Mouse (Mus musculus) myocyte (in vitro differentiated cells): ENCODE measurements around the gene Grb14. TPM values are rescaled to one million over a fixed set of nuclear protein-coding genes. Genes with fewer than 3 reads are reported as not detected.

Experiments
- H3K27me3 ChIP-seq: one replicate; pipeline ENCODE4 v1.6.1; 2011; ENCODE audit not compliant: control insufficient read depth, insufficient read depth, insufficient read length
- H3K36me3 ChIP-seq: one replicate; pipeline ENCODE4 v1.6.1; 2011; ENCODE audit not compliant: control insufficient read depth, insufficient read depth
- H3K4me2 ChIP-seq: one replicate; pipeline ENCODE4 v1.6.1; 2011; ENCODE audit warnings: low read depth, control low read depth
- H3K4me3 ChIP-seq: one replicate; pipeline ENCODE4 v1.5.1; 2011; ENCODE audit warnings: mild to moderate bottlenecking, control low read depth, moderate library complexity
- H3K79me2 ChIP-seq: one replicate; pipeline ENCODE4 v1.6.1; 2011; ENCODE audit not compliant: control insufficient read depth, insufficient read depth
- H3ac ChIP-seq: one replicate; pipeline ENCODE4 v1.6.1; 2011; ENCODE audit not compliant: control insufficient read depth, insufficient read length
- CEBPB ChIP-seq: IDR thresholded peaks from 2 replicates; pipeline ENCODE4 v1.6.1; 2011; ENCODE audit warnings: mild to moderate bottlenecking, moderate library complexity; ENCODE audit not compliant: poor library complexity, insufficient read depth, severe bottlenecking
- E2F4 ChIP-seq: IDR thresholded peaks from one replicate; pipeline ENCODE4 v1.6.1; 2011; ENCODE audit warnings: mild to moderate bottlenecking, control low read depth, moderate library complexity; ENCODE audit not compliant: insufficient read depth
- MAX ChIP-seq: IDR thresholded peaks from one replicate; pipeline ENCODE4 v1.6.1; 2011; ENCODE audit warnings: low read depth, mild to moderate bottlenecking, control low read depth
- MYOD1 ChIP-seq, 3 experiments: IDR thresholded peaks; one replicate each; pipeline ENCODE4 v1.6.1; 2011; ENCODE audit warnings: control low read depth in 2 of 3, low read depth in 2 of 3, mild to moderate bottlenecking in 2 of 3, moderate library complexity in 1 of 3; ENCODE audit not compliant: insufficient read length in 2 of 3, control insufficient read depth in 1 of 3
- MYOG ChIP-seq, 3 experiments: IDR thresholded peaks; one replicate each; pipeline ENCODE4 v1.6.1; 2011; ENCODE audit warnings: control low read depth in 2 of 3, low read depth in 2 of 3, mild to moderate bottlenecking in 2 of 3; ENCODE audit not compliant: insufficient read length in 2 of 3, control insufficient read depth in 1 of 3, insufficient read depth in 1 of 3
- POLR2A ChIP-seq: IDR thresholded peaks from one replicate; pipeline ENCODE4 v1.6.1; 2011; ENCODE audit warnings: low read depth, mild to moderate bottlenecking, control low read depth, moderate library complexity; ENCODE audit not compliant: insufficient read length
- POLR2AphosphoS2 ChIP-seq: IDR thresholded peaks from one replicate; pipeline ENCODE4 v1.6.1; 2011; ENCODE audit warnings: low read depth, control low read depth; ENCODE audit not compliant: insufficient read length
- REST ChIP-seq: IDR thresholded peaks from one replicate; pipeline ENCODE4 v1.6.1; 2011; ENCODE audit warnings: mild to moderate bottlenecking, control low read depth, moderate library complexity; ENCODE audit not compliant: insufficient read depth, insufficient read length
- SRF ChIP-seq: IDR thresholded peaks from one replicate; pipeline ENCODE4 v1.6.1; 2011; ENCODE audit warnings: low read depth; ENCODE audit not compliant: control insufficient read depth, insufficient read length
- TCF12 ChIP-seq: IDR thresholded peaks from one replicate; pipeline ENCODE4 v1.6.1; 2011; ENCODE audit warnings: mild to moderate bottlenecking, control low read depth; ENCODE audit not compliant: poor library complexity, insufficient read depth, severe bottlenecking
- TCF3 ChIP-seq: IDR thresholded peaks from one replicate; pipeline ENCODE4 v1.6.1; 2011; ENCODE audit warnings: low read depth, control low read depth; ENCODE audit not compliant: insufficient read length
- USF1 ChIP-seq: IDR thresholded peaks from one replicate; pipeline ENCODE4 v1.6.1; 2011; ENCODE audit warnings: low read depth, mild to moderate bottlenecking, control low read depth, moderate library complexity
- polyA plus RNA-seq: library from polyadenylated mRNA; unstranded; fragments of >200 nt; fragmentation: generic; extraction: Trizol; gene quantifications from one replicate; pipeline ENCODE4 v1.2.1, GENCODE M21; 2012; ENCODE audit warnings: missing spikeins

Grb14 gene
- polyA plus RNA-seq, 1 experiment = 0.66 TPM

DNA sequence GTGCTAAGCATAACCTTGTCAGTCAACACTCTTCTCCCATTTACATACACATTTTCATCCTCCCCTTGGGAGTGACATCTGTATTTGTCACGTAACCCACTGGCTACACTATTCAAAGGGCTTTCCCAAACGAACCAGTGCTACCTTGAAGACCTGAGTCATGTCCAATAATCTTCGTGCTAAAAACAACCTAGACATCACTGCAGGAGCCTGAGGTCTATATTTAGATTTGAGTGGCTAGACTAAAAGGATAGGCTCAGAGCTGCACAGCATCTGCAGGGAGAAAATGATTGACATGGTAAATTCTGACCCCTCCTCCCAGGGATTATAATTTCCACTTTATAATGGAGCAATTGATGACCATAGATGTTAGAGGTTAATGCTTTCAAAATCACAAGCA, 37.0 kb downstream of the Grb14 start:
- no peak overlapping the region for H3K4me3 ChIP-seq
- no peak for TF ChIP-seq MYOG (IDR thresholded peaks at IDR 0.05; ENCODE audit: control insufficient read depth in 1 of 3, insufficient read depth in 1 of 3, insufficient read length in 2 of 3, low read depth in 2 of 3)
- TF ChIP-seq TCF3 = no peak
- TF ChIP-seq E2F4 = no peak
- no peak overlapping the region for H3K4me2 ChIP-seq
- H3K27me3 ChIP-seq = no peaks in the 10 kb centered on the region
- H3ac ChIP-seq = no peak overlapping the region
- no peaks in the 10 kb centered on the region for H3K36me3 ChIP-seq
- H3K79me2 ChIP-seq = no peaks in the 10 kb centered on the region

DNA sequence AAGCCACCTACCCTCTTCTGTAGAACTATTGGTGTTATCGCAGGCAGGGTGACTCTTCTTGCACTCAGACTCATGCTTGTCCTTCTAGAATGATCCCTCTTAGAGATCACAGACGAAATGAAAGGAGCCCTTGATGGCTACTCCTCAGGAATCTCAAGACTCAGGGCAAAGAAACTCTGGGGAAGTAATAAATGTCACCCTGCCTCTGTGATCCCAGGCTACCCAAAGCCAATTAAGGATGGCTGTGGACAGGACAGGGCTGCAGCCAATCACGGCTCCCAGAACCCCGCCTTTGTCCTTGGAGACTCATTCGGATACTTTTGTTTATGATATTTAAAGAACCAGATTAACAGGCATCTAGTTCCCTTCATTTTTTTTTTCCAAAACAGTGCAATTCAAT, 49.2 kb downstream of the Grb14 start:
- Histone ChIP-seq H3K4me3 (no peak overlapping the region), H3K36me3 (no peaks in the 10 kb centered on the region), H3K4me2 (no peak overlapping the region), H3ac (no peak overlapping the region), H3K27me3 (no peaks in the 10 kb centered on the region), H3K79me2 (no peaks in the 10 kb centered on the region)
- TF ChIP-seq USF1 (no peak), MYOD1 (IDR thresholded peaks at IDR 0.05; ENCODE audit: control insufficient read depth in 1 of 3, insufficient read length in 2 of 3, low read depth in 2 of 3) (no peak), TCF12 (no peak), E2F4 (no peak), MYOG (IDR thresholded peaks at IDR 0.05; ENCODE audit: control insufficient read depth in 1 of 3, insufficient read depth in 1 of 3, insufficient read length in 2 of 3, low read depth in 2 of 3) (no peak), TCF3 (no peak), REST (no peak), SRF (no peak), POLR2AphosphoS2 (no peak), MAX (no peak), CEBPB (no peak), POLR2A (no peak)

DNA sequence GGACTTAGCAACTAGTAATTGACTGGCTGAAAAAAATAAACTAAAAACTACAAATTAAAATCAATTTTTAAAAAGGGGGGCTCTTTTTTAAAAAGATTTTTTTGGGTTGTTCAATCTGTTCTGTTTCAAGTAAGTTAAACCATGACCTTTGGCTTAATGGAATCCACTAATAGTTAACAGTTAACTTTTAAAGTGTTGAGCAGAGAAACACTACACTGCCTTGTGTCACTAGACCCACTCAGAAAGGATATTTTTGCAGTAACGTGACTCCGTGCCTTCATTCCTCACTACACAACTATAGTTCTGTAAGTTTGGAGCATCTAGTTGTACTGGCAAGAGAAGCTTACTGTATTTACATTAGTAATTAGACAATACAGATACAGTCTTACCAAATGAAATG, 50.2 kb downstream of the Grb14 start:
- H3ac ChIP-seq = no peak overlapping the region

DNA sequence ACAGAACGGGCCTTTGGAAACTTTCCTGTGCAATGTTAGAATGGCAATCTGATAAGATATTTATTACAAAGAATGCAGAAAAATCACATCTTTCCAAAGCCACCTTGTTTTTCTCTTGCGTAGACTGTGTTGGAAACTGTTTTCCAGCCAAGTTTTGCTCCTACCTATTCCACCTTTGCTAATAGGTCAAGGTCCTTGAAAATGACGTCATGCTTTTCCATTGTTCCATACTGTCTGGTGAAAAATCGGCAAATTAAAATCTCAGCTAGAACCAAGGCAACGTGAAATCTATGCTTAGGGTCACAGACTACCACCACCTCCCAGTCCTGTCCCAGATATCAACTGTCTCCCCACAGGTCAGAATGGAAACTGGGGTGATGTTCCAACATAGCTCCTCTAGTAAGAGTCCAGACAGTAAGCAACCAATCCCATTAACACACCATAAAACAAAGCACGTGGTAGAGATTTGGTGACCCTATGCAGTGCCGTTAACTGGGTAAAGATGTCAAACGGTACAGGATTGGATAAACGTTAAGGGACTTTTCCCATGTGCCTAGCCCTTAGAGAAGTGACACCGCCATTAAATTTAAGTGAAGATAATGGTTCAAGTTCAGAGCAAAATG, 50.9 kb downstream of the Grb14 start:
- Histone ChIP-seq H3ac (no peak overlapping the region), H3K4me2 (no peak overlapping the region), H3K27me3 (no peaks in the 10 kb centered on the region), H3K79me2 (no peaks in the 10 kb centered on the region), H3K36me3 (no peaks in the 10 kb centered on the region), H3K4me3 (no peak overlapping the region)
- no peak for TF ChIP-seq TCF3
- TF ChIP-seq MYOG (IDR thresholded peaks at IDR 0.05; ENCODE audit: control insufficient read depth in 1 of 3, insufficient read depth in 1 of 3, insufficient read length in 2 of 3, low read depth in 2 of 3) = no peak
- TF ChIP-seq CEBPB = no peak
- no peak for TF ChIP-seq POLR2AphosphoS2
- TF ChIP-seq E2F4 = no peak
- no peak for TF ChIP-seq MYOD1 (IDR thresholded peaks at IDR 0.05; ENCODE audit: control insufficient read depth in 1 of 3, insufficient read length in 2 of 3, low read depth in 2 of 3)
- no peak for TF ChIP-seq MAX

More for the DNA sequence above, 50.2 kb downstream of the Grb14 start:
- TF ChIP-seq CEBPB (no peak), SRF (no peak), MYOD1 (IDR thresholded peaks at IDR 0.05; ENCODE audit: control insufficient read depth in 1 of 3, insufficient read length in 2 of 3, low read depth in 2 of 3) (no peak)
- Histone ChIP-seq H3K36me3 (no peaks in the 10 kb centered on the region), H3K4me3 (no peak overlapping the region), H3K27me3 (no peaks in the 10 kb centered on the region), H3K79me2 (no peaks in the 10 kb centered on the region), H3K4me2 (no peak overlapping the region)

DNA sequence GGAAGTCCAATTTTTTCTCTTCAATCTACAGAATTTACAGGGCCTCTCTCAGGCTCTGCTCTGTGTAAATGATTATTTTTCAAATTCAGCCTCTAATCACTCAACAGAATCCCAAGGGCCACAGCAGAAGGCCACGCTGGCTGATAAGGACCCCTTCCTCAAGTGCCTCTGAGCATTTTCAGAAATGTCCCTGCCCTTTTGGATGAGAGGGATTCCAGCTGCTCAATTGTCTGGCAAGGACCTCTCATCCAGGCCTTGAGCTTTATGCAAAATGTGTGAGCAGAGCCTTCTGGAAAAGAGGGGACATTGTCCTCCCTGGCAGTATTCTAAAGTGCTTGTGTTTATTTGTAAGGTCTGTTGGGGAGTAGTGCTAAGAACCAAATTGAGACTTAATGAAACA, 51.7 kb downstream of the Grb14 start:
- no peak overlapping the region for H3K4me2 ChIP-seq
- TF ChIP-seq MAX = no peak
- no peak for TF ChIP-seq MYOD1 (IDR thresholded peaks at IDR 0.05; ENCODE audit: control insufficient read depth in 1 of 3, insufficient read length in 2 of 3, low read depth in 2 of 3)
- TF ChIP-seq POLR2A = no peak
- no peak for TF ChIP-seq MYOG (IDR thresholded peaks at IDR 0.05; ENCODE audit: control insufficient read depth in 1 of 3, insufficient read depth in 1 of 3, insufficient read length in 2 of 3, low read depth in 2 of 3)
- no peak for TF ChIP-seq REST
- no peak for TF ChIP-seq E2F4
- no peak for TF ChIP-seq CEBPB
- TF ChIP-seq TCF3 = no peak
- TF ChIP-seq USF1 = no peak
- no peak for TF ChIP-seq SRF
- TF ChIP-seq POLR2AphosphoS2 = no peak
- TF ChIP-seq TCF12 = no peak
- H3K79me2 ChIP-seq = no peaks in the 10 kb centered on the region
- H3K36me3 ChIP-seq = no peaks in the 10 kb centered on the region
- H3K4me3 ChIP-seq = no peak overlapping the region
- no peaks in the 10 kb centered on the region for H3K27me3 ChIP-seq
- H3ac ChIP-seq = no peak overlapping the region
